Comparison of ENCODE assay signal across 11 mouse cellular contexts in the genomic region with DNA sequence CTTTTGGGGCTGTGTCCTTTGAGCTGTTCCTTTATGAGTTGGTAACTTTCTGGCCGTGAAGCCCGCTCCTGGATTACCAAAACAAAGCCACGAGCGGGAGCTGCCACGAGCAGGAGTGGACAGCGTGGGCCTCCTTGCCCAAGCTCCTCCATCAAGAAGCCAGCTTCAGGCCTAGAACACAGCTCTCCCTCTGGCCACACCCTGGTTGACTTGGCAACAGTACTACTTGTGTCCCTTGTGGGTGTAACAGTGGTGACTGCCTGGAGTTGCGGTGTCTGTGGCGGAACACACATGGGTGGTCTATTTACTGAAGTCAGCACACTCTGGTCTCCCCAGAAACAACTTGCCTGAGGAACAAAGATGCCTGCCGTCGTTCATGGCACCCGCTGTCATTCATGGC.
DNase-seq lines count a peak whose midpoint lies in the region; ATAC-seq lines count a peak whose summit lies in the region.
"Had no signal": no experiment of that assay in that cellular context is flagged by ENCODE, and none has a peak within 500 bp of the region (broad histone marks: within the 10 kb centered on the region; RNA-seq: fewer than 3 reads in every experiment).

No protein-coding gene starts in this region.

- no peaks in the 10 kb centered on the region for H3K36me3 ChIP-seq in hindbrain, embryonic 12.5 days
- no peaks in the 10 kb centered on the region for H3K36me3 ChIP-seq in hindbrain, embryonic 13.5 days
- no peaks in the 10 kb centered on the region for H3K36me3 ChIP-seq in midbrain, embryonic 11.5 days (ENCODE audit: control insufficient read depth, insufficient read depth, low read length)
- H3K36me3 ChIP-seq in midbrain, embryonic 16.5 days (ENCODE audit: control insufficient read depth, insufficient read depth, low read length): no peaks in the 10 kb centered on the region
- no peaks in the 10 kb centered on the region for H3K36me3 ChIP-seq in limb, embryonic 10.5 days

- no peak overlapping the region for H3K4me2 ChIP-seq in hindbrain, embryonic 12.5 days (replicated peaks)
- no peak overlapping the region for H3K4me2 ChIP-seq in hindbrain, embryonic 13.5 days
- H3K4me2 ChIP-seq in midbrain, embryonic 11.5 days: no peak overlapping the region
- H3K4me2 ChIP-seq in midbrain, embryonic 16.5 days (ENCODE audit: low read length): no peak overlapping the region

- H3K9ac ChIP-seq in hindbrain, embryonic 12.5 days: no peak overlapping the region
- H3K9ac ChIP-seq in hindbrain, embryonic 13.5 days: no peak overlapping the region
- H3K9ac ChIP-seq in midbrain, embryonic 11.5 days (ENCODE audit: low read length): no peak overlapping the region
- H3K9ac ChIP-seq in midbrain, embryonic 16.5 days (ENCODE audit: low read depth, low read length): no peak overlapping the region

- WGBS in hindbrain, embryonic 12.5 days: 72% methylated on average over 11 of the region's 11 CpGs
- 72% methylated on average over 11 of the region's 11 CpGs for WGBS in hindbrain, embryonic 13.5 days
- 81% methylated on average over 11 of the region's 11 CpGs for WGBS in midbrain, embryonic 11.5 days
- 70% methylated on average over 11 of the region's 11 CpGs for WGBS in midbrain, embryonic 16.5 days
- 88% methylated on average over 11 of the region's 11 CpGs for WGBS in limb, embryonic 10.5 days

- peak; percentile 79 for DNase-seq in midbrain, embryonic 11.5 days (ENCODE audit: low spot score, missing footprints)
- no peak for DNase-seq in limb, embryonic 10.5 days (ENCODE audit: low spot score)
- no peak for DNase-seq in cerebellum, adult 11-12 months
- no peak for DNase-seq in adrenal gland, postnatal 10 days
- DNase-seq in urinary bladder, postnatal 10 days (ENCODE audit: low spot score): no peak
- DNase-seq: adrenal gland, adult 8-10 months; B cell, adult 2 months; thymus, postnatal 36 days had no signal

- peaks cover 6% of the 10 kb centered on the region; the same call in 1 of the 2 replicates for H3K9me3 ChIP-seq in hindbrain, embryonic 12.5 days (replicated peaks)
- no peaks in the 10 kb centered on the region for H3K9me3 ChIP-seq in hindbrain, embryonic 13.5 days
- no peaks in the 10 kb centered on the region for H3K9me3 ChIP-seq in midbrain, embryonic 11.5 days (ENCODE audit: control insufficient read depth, low read length)
- H3K9me3 ChIP-seq in midbrain, embryonic 16.5 days (replicated peaks; ENCODE audit: control insufficient read depth, low read length, poor library complexity, severe bottlenecking): no peaks in the 10 kb centered on the region
- no peaks in the 10 kb centered on the region for H3K9me3 ChIP-seq in limb, embryonic 10.5 days (replicated peaks)

- peaks cover 33% of the 10 kb centered on the region for H3K4me1 ChIP-seq in hindbrain, embryonic 12.5 days
- H3K4me1 ChIP-seq in hindbrain, embryonic 13.5 days (replicated peaks): peaks cover 50% of the 10 kb centered on the region
- peaks cover 6% of the 10 kb centered on the region; the same call in 1 of the 2 replicates for H3K4me1 ChIP-seq in midbrain, embryonic 11.5 days (ENCODE audit: control insufficient read depth, insufficient read depth, low read length)
- H3K4me1 ChIP-seq in midbrain, embryonic 16.5 days (ENCODE audit: control insufficient read depth, insufficient read depth, low read length): no peaks in the 10 kb centered on the region
- H3K4me1 ChIP-seq in limb, embryonic 10.5 days: peaks cover 38% of the 10 kb centered on the region

- no peak overlapping the region for H3K4me3 ChIP-seq in hindbrain, embryonic 12.5 days
- no peak overlapping the region for H3K4me3 ChIP-seq in hindbrain, embryonic 13.5 days
- no peak overlapping the region for H3K4me3 ChIP-seq in midbrain, embryonic 11.5 days (ENCODE audit: low read depth, low read length)
- no peak overlapping the region for H3K4me3 ChIP-seq in midbrain, embryonic 16.5 days (ENCODE audit: low read depth, low read length)
- no peak overlapping the region for H3K4me3 ChIP-seq in limb, embryonic 10.5 days

- no peak overlapping the region for H3K27ac ChIP-seq in hindbrain, embryonic 12.5 days
- H3K27ac ChIP-seq in hindbrain, embryonic 13.5 days: no peak overlapping the region
- no peak overlapping the region for H3K27ac ChIP-seq in midbrain, embryonic 11.5 days (ENCODE audit: low read depth, low read length)
- no peak overlapping the region for H3K27ac ChIP-seq in midbrain, embryonic 16.5 days (ENCODE audit: low read length)
- H3K27ac ChIP-seq in limb, embryonic 10.5 days: peak overlapping the region; percentile 79

- no peaks in the 10 kb centered on the region for H3K27me3 ChIP-seq in hindbrain, embryonic 12.5 days
- H3K27me3 ChIP-seq in hindbrain, embryonic 13.5 days: no peaks in the 10 kb centered on the region
- no peaks in the 10 kb centered on the region for H3K27me3 ChIP-seq in midbrain, embryonic 11.5 days (ENCODE audit: control insufficient read depth, insufficient read depth, low read length)
- H3K27me3 ChIP-seq in midbrain, embryonic 16.5 days (ENCODE audit: control insufficient read depth, insufficient read depth, low read depth, low read length): no peaks in the 10 kb centered on the region
- no peaks in the 10 kb centered on the region for H3K27me3 ChIP-seq in limb, embryonic 10.5 days (ENCODE audit: low read depth, poor library complexity, severe bottlenecking)

- peak; percentile 30; the same call in 1 of the 2 replicates for ATAC-seq in hindbrain, embryonic 12.5 days (ENCODE audit: low FRiP score)
- no peak for ATAC-seq in hindbrain, embryonic 13.5 days (ENCODE audit: low FRiP score)
- ATAC-seq in midbrain, embryonic 11.5 days (ENCODE audit: low FRiP score): no peak
- ATAC-seq in midbrain, embryonic 16.5 days: no peak
